Mouse (Mus musculus) liver, embryonic 12.5 days (tissue): Measurements from ENCODE around the gene Olfr573-ps1. TPM values are rescaled to one million over a fixed set of nuclear protein-coding genes. Genes with fewer than 3 reads are reported as not detected.

Experiments used
- ATAC-seq: fragments of 200-750 bp; cut with Nextera tagmentation; 2 replicates; pipeline ENCODE4 v1.8.0; 2017; ENCODE audit warnings: moderate number of reproducible peaks, mild to moderate bottlenecking, moderate library complexity
- H3K27ac ChIP-seq: fragments of 300-500 bp; sonication (generic); 2 replicates; pipeline ENCODE4 v1.5.1; 2016; ENCODE audit warnings: mild to moderate bottlenecking
- H3K27me3 ChIP-seq: fragments of 300-500 bp; sonication (generic); replicated peaks from 2 replicates; pipeline ENCODE4 v1.6.1; 2016; ENCODE audit warnings: mild to moderate bottlenecking, moderate library complexity
- H3K36me3 ChIP-seq: fragments of 300-500 bp; sonication (generic); 2 replicates; pipeline ENCODE4 v1.6.1; 2016; ENCODE audit warnings: mild to moderate bottlenecking, moderate library complexity
- H3K4me1 ChIP-seq: fragments of 300-500 bp; sonication (generic); 2 replicates; pipeline ENCODE4 v1.6.1; 2016
- H3K4me2 ChIP-seq: fragments of 300-500 bp; sonication (generic); 2 replicates; pipeline ENCODE4 v1.6.1; 2016; ENCODE audit warnings: mild to moderate bottlenecking, moderate library complexity
- H3K4me3 ChIP-seq: fragments of 300-500 bp; sonication (generic); 2 replicates; pipeline ENCODE4 v1.5.1; 2016; ENCODE audit warnings: mild to moderate bottlenecking, moderate library complexity
- H3K9ac ChIP-seq: fragments of 300-500 bp; sonication (generic); 2 replicates; pipeline ENCODE4 v1.6.1; 2016; ENCODE audit warnings: mild to moderate bottlenecking, moderate library complexity
- H3K9me3 ChIP-seq: fragments of 300-500 bp; sonication (generic); replicated peaks from 2 replicates; pipeline ENCODE4 v1.6.1; 2016; ENCODE audit warnings: mild to moderate bottlenecking, moderate library complexity
- WGBS: fragments of 180-500 bp; shearing (Covaris S2); methylation state at CpG from one replicate; pipeline ENCODE4 v1.1.7; 2016; ENCODE audit not compliant: insufficient replicate concordance; 5-methylcytosine and 5-hydroxymethylcytosine counted together
- polyA plus RNA-seq: library from polyadenylated mRNA; unstranded; fragments of >200 nt; fragmentation: Nextera tagmentation; extraction: Ambion mirVana; gene quantifications from 2 replicates; pipeline ENCODE4 v1.2.1, GENCODE M21; 2016

Olfr573-ps1 gene
- polyA plus RNA-seq: not detected in 2 replicates

- H3K27me3 ChIP-seq: no peaks in the 10 kb centered on the region
- 73% methylated on average over 2 of the region's 2 CpGs for WGBS
- H3K9ac ChIP-seq: no peak within 1 kb of the TSS
- H3K4me1 ChIP-seq: peaks cover 2% of the 10 kb centered on the region; the same call in 1 of the 2 replicates
- ATAC-seq: no peak
- no peaks in the 10 kb centered on the region for H3K9me3 ChIP-seq
- no peak within 1 kb of the TSS for H3K4me2 ChIP-seq
- no peak within 1 kb of the TSS for H3K4me3 ChIP-seq
- no peak within 1 kb of the TSS for H3K27ac ChIP-seq
- H3K36me3 ChIP-seq: no peaks in the 10 kb centered on the region
Measured at GRCm38 (mm10) chr7:102942475-102942874, at the start of gene Olfr573-ps1. Gene Olfr573-ps1, minus strand, starts transcription at chr7:102942575.

- 50% methylated on average over 3 of the region's 3 CpGs for WGBS
- no peak for ATAC-seq
Measured at GRCm38 (mm10) chr7:102989224-102989623, 46.8 kb upstream of the Olfr573-ps1 start, which contains the start of gene Olfr578. Gene Olfr578, minus strand, starts transcription at chr7:102989324.

GRCm38 (mm10) chr7:102975843-102976242 lies 33.5 kb upstream of the Olfr573-ps1 start, which contains the start of gene Olfr577:
Gene Olfr577, minus strand, starts transcription at chr7:102975943.
- H3K9me3 ChIP-seq: no peaks in the 10 kb centered on the region
- no peak within 1 kb of the TSS for H3K4me3 ChIP-seq
- no peak within 1 kb of the TSS for H3K9ac ChIP-seq
- ATAC-seq: no peak
- no peaks in the 10 kb centered on the region for H3K4me1 ChIP-seq
- H3K27me3 ChIP-seq: no peaks in the 10 kb centered on the region
- WGBS: 65% methylated on average over 2 of the region's 2 CpGs
- H3K4me2 ChIP-seq: no peak within 1 kb of the TSS
- no peaks in the 10 kb centered on the region for H3K36me3 ChIP-seq
- no peak within 1 kb of the TSS for H3K27ac ChIP-seq

More at GRCm38 (mm10) chr7:102989224-102989623, 46.8 kb upstream of the Olfr573-ps1 start, which contains the start of gene Olfr578:
- Histone ChIP-seq H3K4me2 (no peak within 1 kb of the TSS), H3K9me3 (no peaks in the 10 kb centered on the region), H3K4me1 (no peaks in the 10 kb centered on the region), H3K27me3 (no peaks in the 10 kb centered on the region), H3K27ac (no peak within 1 kb of the TSS), H3K4me3 (no peak within 1 kb of the TSS), H3K9ac (no peak within 1 kb of the TSS), H3K36me3 (no peaks in the 10 kb centered on the region)

GRCm38 (mm10) chr7:102974399-102974798 lies 32.0 kb upstream of the Olfr573-ps1 start:
- Histone ChIP-seq H3K9ac (no peak overlapping the region), H3K4me2 (no peak overlapping the region), H3K9me3 (no peaks in the 10 kb centered on the region), H3K36me3 (no peaks in the 10 kb centered on the region), H3K27me3 (no peaks in the 10 kb centered on the region), H3K27ac (no peak overlapping the region), H3K4me1 (no peaks in the 10 kb centered on the region), H3K4me3 (no peak overlapping the region)
- ATAC-seq: no peak
- 33% methylated on average over 1 of the region's 1 CpGs for WGBS

GRCm38 (mm10) chr7:102962360-102962759 lies 20.0 kb upstream of the Olfr573-ps1 start, which contains the start of gene Olfr576:
Gene Olfr576, plus strand, starts transcription at chr7:102962660.
- ATAC-seq: no peak
- H3K4me2 ChIP-seq: no peak within 1 kb of the TSS
- H3K27ac ChIP-seq: no peak within 1 kb of the TSS
- H3K27me3 ChIP-seq: no peaks in the 10 kb centered on the region
- WGBS: 29% methylated on average over 2 of the region's 2 CpGs
- H3K9ac ChIP-seq: no peak within 1 kb of the TSS
- no peaks in the 10 kb centered on the region for H3K9me3 ChIP-seq
- H3K4me3 ChIP-seq: no peak within 1 kb of the TSS
- H3K36me3 ChIP-seq: no peaks in the 10 kb centered on the region
- H3K4me1 ChIP-seq: peaks cover 14% of the 10 kb centered on the region; the same call in 1 of the 2 replicates

- Histone ChIP-seq H3K36me3 (no peaks in the 10 kb centered on the region), H3K4me3 (no peak within 1 kb of the TSS), H3K4me1 (peaks cover 16% of the 10 kb centered on the region; the same call in 1 of the 2 replicates), H3K27ac (peak within 1 kb of the TSS; percentile 81), H3K27me3 (no peaks in the 10 kb centered on the region), H3K9me3 (no peaks in the 10 kb centered on the region), H3K9ac (0 out of 2 replicates have a peak within 1 kb of the TSS, but pooled peaks have one; percentile 12), H3K4me2 (peak within 1 kb of the TSS; percentile 29)
- peak; percentile 95 for ATAC-seq
- WGBS: 6% methylated on average over 1 of the region's 1 CpGs
Measured at GRCm38 (mm10) chr7:102958593-102958992, 16.2 kb upstream of the Olfr573-ps1 start, which contains the start of gene Olfr575. Gene Olfr575, minus strand, starts transcription at chr7:102958775.

GRCm38 (mm10) chr7:102958137-102958536 lies 15.8 kb upstream of the Olfr573-ps1 start:
- H3K4me2 ChIP-seq: peak overlapping the region; percentile 29
- H3K4me3 ChIP-seq: no peak overlapping the region
- H3K36me3 ChIP-seq: no peaks in the 10 kb centered on the region
- peak overlapping the region; percentile 81 for H3K27ac ChIP-seq
- H3K9me3 ChIP-seq: no peaks in the 10 kb centered on the region
- H3K27me3 ChIP-seq: no peaks in the 10 kb centered on the region
- 48% methylated on average over 3 of the region's 3 CpGs for WGBS
- H3K4me1 ChIP-seq: peaks cover 16% of the 10 kb centered on the region; the same call in 1 of the 2 replicates
- H3K9ac ChIP-seq: 0 out of 2 replicates have a peak overlapping the region, but pooled peaks have one; percentile 12
- ATAC-seq: peak; percentile 59

- Histone ChIP-seq H3K27ac (no peak overlapping the region), H3K4me2 (no peak overlapping the region), H3K4me3 (no peak overlapping the region), H3K4me1 (no peaks in the 10 kb centered on the region), H3K36me3 (no peaks in the 10 kb centered on the region), H3K9ac (no peak overlapping the region), H3K9me3 (no peaks in the 10 kb centered on the region), H3K27me3 (no peaks in the 10 kb centered on the region)
- WGBS: 43% methylated on average over 1 of the region's 1 CpGs
- ATAC-seq: no peak
Measured at GRCm38 (mm10) chr7:102950732-102951131, 8.4 kb upstream of the Olfr573-ps1 start.

- no peak within 1 kb of the TSS for H3K27ac ChIP-seq
- no peak within 1 kb of the TSS for H3K4me3 ChIP-seq
- no peak within 1 kb of the TSS for H3K9ac ChIP-seq
- no peaks in the 10 kb centered on the region for H3K27me3 ChIP-seq
- H3K36me3 ChIP-seq: no peaks in the 10 kb centered on the region
- no peaks in the 10 kb centered on the region for H3K9me3 ChIP-seq
- H3K4me2 ChIP-seq: no peak within 1 kb of the TSS
- peaks cover 2% of the 10 kb centered on the region; the same call in 1 of the 2 replicates for H3K4me1 ChIP-seq
- 72% methylated on average over 1 of the region's 1 CpGs for WGBS
- ATAC-seq: no peak
Measured at GRCm38 (mm10) chr7:102948167-102948566, 5.8 kb upstream of the Olfr573-ps1 start, which contains the start of gene Olfr574. Gene Olfr574, plus strand, starts transcription at chr7:102948467.

GRCm38 (mm10) chr7:102943417-102943816 lies 1.0 kb upstream of the Olfr573-ps1 start:
- Histone ChIP-seq H3K27me3 (no peaks in the 10 kb centered on the region), H3K4me3 (no peak overlapping the region), H3K4me2 (no peak overlapping the region), H3K9ac (no peak overlapping the region), H3K27ac (no peak overlapping the region), H3K36me3 (no peaks in the 10 kb centered on the region), H3K9me3 (no peaks in the 10 kb centered on the region), H3K4me1 (peaks cover 2% of the 10 kb centered on the region; the same call in 1 of the 2 replicates)
- 51% methylated on average over 1 of the region's 1 CpGs for WGBS
- peak; percentile 93 for ATAC-seq

GRCm38 (mm10) chr7:102927105-102927504 lies 15.3 kb downstream of the Olfr573-ps1 start:
- H3K36me3 ChIP-seq: no peaks in the 10 kb centered on the region
- H3K4me3 ChIP-seq: no peak overlapping the region
- H3K27ac ChIP-seq: no peak overlapping the region
- H3K4me1 ChIP-seq: no peaks in the 10 kb centered on the region
- H3K4me2 ChIP-seq: no peak overlapping the region
- no peak for ATAC-seq
- no peak overlapping the region for H3K9ac ChIP-seq
- H3K9me3 ChIP-seq: no peaks in the 10 kb centered on the region
- WGBS: 43% methylated on average over 3 of the region's 3 CpGs
- no peaks in the 10 kb centered on the region for H3K27me3 ChIP-seq

GRCm38 (mm10) chr7:102924109-102924508 lies 18.3 kb downstream of the Olfr573-ps1 start, which contains the start of gene Olfr572:
Gene Olfr572, plus strand, starts transcription at chr7:102924409.
- no peak within 1 kb of the TSS for H3K4me3 ChIP-seq
- H3K36me3 ChIP-seq: no peaks in the 10 kb centered on the region
- WGBS: 33% methylated on average over 1 of the region's 1 CpGs
- H3K4me1 ChIP-seq: no peaks in the 10 kb centered on the region
- no peak within 1 kb of the TSS for H3K9ac ChIP-seq
- no peak for ATAC-seq
- no peaks in the 10 kb centered on the region for H3K9me3 ChIP-seq
- no peak within 1 kb of the TSS for H3K27ac ChIP-seq
- H3K4me2 ChIP-seq: no peak within 1 kb of the TSS
- no peaks in the 10 kb centered on the region for H3K27me3 ChIP-seq
